Mouse (Mus musculus) MEL (cell line): ENCODE measurements around the gene Cx3cr1.
A peak's percentile ranks its signal among the peaks of the same experiment; 100 is the strongest.

Experiments used
- CHD1 ChIP-seq: IDR thresholded peaks from 2 replicates; pipeline ENCODE4 v1.6.1; 2012; ENCODE audit warnings: low read depth, mild to moderate bottlenecking, inconsistent platforms, low read length, improper control_type of control experiment
- MAZ ChIP-seq: IDR thresholded peaks from 2 replicates; pipeline ENCODE4 v1.6.1; 2012; ENCODE audit warnings: low read depth, mild to moderate bottlenecking, inconsistent platforms, low read length, improper control_type of control experiment
- MXI1 ChIP-seq: IDR thresholded peaks from 2 replicates; pipeline ENCODE4 v1.6.1; 2011; ENCODE audit warnings: mild to moderate bottlenecking, low read depth, low read length, improper control_type of control experiment
- RCOR1 ChIP-seq: IDR thresholded peaks from 2 replicates; pipeline ENCODE4 v1.6.1; 2012; ENCODE audit warnings: low read depth, mild to moderate bottlenecking, inconsistent platforms, low read length, improper control_type of control experiment
- TAL1 ChIP-seq: IDR thresholded peaks from 2 replicates; pipeline ENCODE4 v1.6.1; 2012; ENCODE audit warnings: mild to moderate bottlenecking, inconsistent platforms, low read length, moderate library complexity, mixed read lengths
- ZNF384 ChIP-seq: IDR thresholded peaks from 2 replicates; pipeline ENCODE4 v1.6.1; 2012; ENCODE audit warnings: low read depth, mild to moderate bottlenecking, inconsistent platforms, low read length, improper control_type of control experiment

DNA sequence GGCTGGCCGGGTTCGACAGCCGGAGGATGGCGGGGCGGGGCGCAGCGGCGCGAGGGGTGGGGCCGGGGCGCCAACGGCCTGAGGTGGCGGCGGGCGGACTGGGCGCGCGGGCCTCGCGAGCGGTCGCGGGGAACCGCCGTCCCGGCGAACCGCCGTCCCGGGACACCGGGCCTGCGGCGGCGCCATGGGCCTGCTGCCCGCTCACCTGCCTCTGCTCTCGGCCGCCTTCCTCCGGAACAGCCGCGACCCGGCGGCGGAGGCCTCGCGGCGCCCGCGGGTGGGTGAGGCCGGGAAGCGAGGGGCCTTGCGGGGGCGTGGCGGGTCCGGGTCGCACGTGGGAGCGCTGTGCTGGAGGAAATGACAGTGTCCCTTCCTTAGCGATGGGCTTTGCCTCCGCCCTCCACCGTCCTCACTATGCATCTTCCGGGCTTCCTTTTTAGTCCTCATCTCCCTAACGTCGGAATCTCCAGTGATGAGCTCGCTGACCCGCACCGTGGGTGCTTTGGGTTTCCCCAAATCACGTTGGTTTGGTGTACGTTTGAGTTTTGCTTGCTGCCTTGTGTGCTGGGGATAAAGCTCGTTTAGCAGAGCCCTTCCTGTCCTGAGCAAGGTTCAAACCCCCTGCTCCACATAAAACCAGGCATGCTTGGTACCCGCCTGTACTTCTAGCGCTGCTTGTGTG, 174.5 kb downstream of the Cx3cr1 start:
- no peak for TF ChIP-seq TAL1
- peak; percentile 93 for TF ChIP-seq MXI1
- no peak for TF ChIP-seq CHD1
- no peak for TF ChIP-seq MAZ
- no peak for TF ChIP-seq RCOR1
- TF ChIP-seq ZNF384, result no peak
